Mouse (Mus musculus): Measurements from ENCODE around the gene AI413582. TPM values are rescaled to one million over a fixed set of nuclear protein-coding genes. Genes with fewer than 3 reads are reported as not detected.

The AI413582 gene
- total and polyA plus RNA-seq, 3 experiments, result 20.6 to 56.5 TPM; not detected in 1

- Histone ChIP-seq H3K9ac (ENCODE audit: control insufficient read depth, low read depth, low read length, poor library complexity, severe bottlenecking) (no peak overlapping the region), H3K4me1 (ENCODE audit: control insufficient read depth in 1 of 2, insufficient read depth in 2 of 2, low read length in 2 of 2) (peaks cover 0 to under 1% of the 10 kb centered on the region in 2 experiments; a peak in 1 of 4 replicates), H3K9me3 (replicated peaks; ENCODE audit: insufficient read depth, low read length) (no peaks in the 10 kb centered on the region), H3K79me2 (ENCODE audit: control insufficient read depth, insufficient read depth, low read length, poor library complexity) (no peaks in the 10 kb centered on the region), H3K27ac (ENCODE audit: control insufficient read depth, low read depth, low read length) (no peak overlapping the region), H3K4me3 (ENCODE audit: control insufficient read depth in 1 of 2, insufficient read depth in 1 of 2, low read depth in 2 of 2, low read length in 2 of 2) (no peak overlapping the region), H3K27me3 (ENCODE audit: control insufficient read depth in 1 of 2, insufficient read depth in 2 of 2, low read length in 2 of 2) (no peaks in the 10 kb centered on the region), H3K36me3 (ENCODE audit: control insufficient read depth in 1 of 2, insufficient read depth in 2 of 2, low read length in 2 of 2) (no peaks in the 10 kb centered on the region; a peak in 1 of 4 replicates)
- TF ChIP-seq MAZ (IDR thresholded peaks at IDR 0.05; ENCODE audit: low read depth, low read length) (no peak), USF1 (IDR thresholded peaks at IDR 0.05; ENCODE audit: low read depth, low read length) (no peak), EP300 (IDR thresholded peaks at IDR 0.05; ENCODE audit: low read depth in 1 of 2, low read length in 2 of 2) (no peak), ETS1 (IDR thresholded peaks at IDR 0.05; ENCODE audit: low read depth, low read length) (no peak)
- DNase-seq (ENCODE audit: low read depth, low spot score), result no peak
Measured at GRCm38 (mm10) chr17:27547253-27547868, 18.2 kb downstream of the AI413582 start.

- no peak for DNase-seq (ENCODE audit: low read depth, low spot score)
- Histone ChIP-seq H3K27me3 (ENCODE audit: control insufficient read depth in 1 of 2, insufficient read depth in 2 of 2, low read length in 2 of 2) (no peaks in the 10 kb centered on the region), H3K4me3 (ENCODE audit: control insufficient read depth in 1 of 2, insufficient read depth in 1 of 2, low read depth in 2 of 2, low read length in 2 of 2) (no peak overlapping the region), H3K79me2 (ENCODE audit: control insufficient read depth, insufficient read depth, low read length, poor library complexity) (no peaks in the 10 kb centered on the region), H3K9me3 (replicated peaks; ENCODE audit: insufficient read depth, low read length) (no peaks in the 10 kb centered on the region), H3K27ac (ENCODE audit: control insufficient read depth, low read depth, low read length) (no peak overlapping the region), H3K4me1 (ENCODE audit: control insufficient read depth in 1 of 2, insufficient read depth in 2 of 2, low read length in 2 of 2) (no peaks in the 10 kb centered on the region; a peak in 1 of 4 replicates), H3K9ac (ENCODE audit: control insufficient read depth, low read depth, low read length, poor library complexity, severe bottlenecking) (no peak overlapping the region), H3K36me3 (ENCODE audit: control insufficient read depth in 1 of 2, insufficient read depth in 2 of 2, low read length in 2 of 2) (no peaks in the 10 kb centered on the region; a peak in 1 of 4 replicates)
- TF ChIP-seq TCF12 (IDR thresholded peaks at IDR 0.05; ENCODE audit: low read depth, low read length) (no peak), ELF1 (IDR thresholded peaks at IDR 0.05; ENCODE audit: low read depth, low read length) (no peak), ZMIZ1 (IDR thresholded peaks at IDR 0.05; ENCODE audit: low read depth, low read length) (no peak), MYB (IDR thresholded peaks at IDR 0.05; ENCODE audit: low read depth, low read length) (no peak), ETS1 (IDR thresholded peaks at IDR 0.05; ENCODE audit: low read depth, low read length) (no peak), BHLHE40 (IDR thresholded peaks at IDR 0.05; ENCODE audit: borderline replicate concordance, low read depth, low read length) (no peak), EP300 (IDR thresholded peaks at IDR 0.05; ENCODE audit: low read depth in 1 of 2, low read length in 2 of 2) (no peak), TBP (IDR thresholded peaks at IDR 0.05; ENCODE audit: low read depth, low read length) (no peak)
Measured at GRCm38 (mm10) chr17:27546574-27547085, 18.9 kb downstream of the AI413582 start.

GRCm38 (mm10) chr17:27545991-27546390 is 19.6 kb downstream of the AI413582 start:
- Histone ChIP-seq H3K27ac (ENCODE audit: control insufficient read depth, low read depth, low read length) (no peak overlapping the region), H3K4me3 (ENCODE audit: control insufficient read depth in 1 of 2, insufficient read depth in 1 of 2, low read depth in 2 of 2, low read length in 2 of 2) (no peak overlapping the region), H3K27me3 (ENCODE audit: control insufficient read depth in 1 of 2, insufficient read depth in 2 of 2, low read length in 2 of 2) (no peaks in the 10 kb centered on the region), H3K36me3 (ENCODE audit: control insufficient read depth in 1 of 2, insufficient read depth in 2 of 2, low read length in 2 of 2) (no peaks in the 10 kb centered on the region; a peak in 1 of 4 replicates), H3K9ac (ENCODE audit: control insufficient read depth, low read depth, low read length, poor library complexity, severe bottlenecking) (no peak overlapping the region), H3K4me1 (ENCODE audit: control insufficient read depth in 1 of 2, insufficient read depth in 2 of 2, low read length in 2 of 2) (no peaks in the 10 kb centered on the region; a peak in 1 of 4 replicates), H3K79me2 (ENCODE audit: control insufficient read depth, insufficient read depth, low read length, poor library complexity) (no peaks in the 10 kb centered on the region), H3K9me3 (replicated peaks; ENCODE audit: insufficient read depth, low read length) (no peaks in the 10 kb centered on the region)
- TF ChIP-seq HCFC1 (IDR thresholded peaks at IDR 0.05; ENCODE audit: low read depth, low read length) (no peak), E2F4 (IDR thresholded peaks at IDR 0.05; ENCODE audit: borderline replicate concordance, low read depth, low read length) (no peak), POLR2AphosphoS2 (IDR thresholded peaks at IDR 0.05; ENCODE audit: low read length) (no peak), MAFK (IDR thresholded peaks at IDR 0.05; ENCODE audit: borderline replicate concordance, low read depth, low read length) (no peak)
- no peak for DNase-seq (ENCODE audit: low read depth, low spot score)
